Mouse (Mus musculus) testis, postnatal 14 days (tissue): ENCODE data around the gene Tcam1.

ENCODE experiments used
- DNase-seq: peaks from one replicate; pipeline ENCODE4 v3.0.0; 2021; ENCODE audit warnings: low spot score

The Tcam1 gene

GRCm38 (mm10) chr11:106273811-106274210 lies 2.7 kb upstream of the Tcam1 start:
- DNase-seq = no peak

GRCm38 (mm10) chr11:106274374-106274773 lies 2.1 kb upstream of the Tcam1 start:
- DNase-seq = no peak

- peak; percentile 87 for DNase-seq
These were observed 1.5 kb upstream of the Tcam1 start for GRCm38 (mm10) chr11:106274971-106275411.

- DNase-seq = no peak
These were observed 6.0 kb downstream of the Tcam1 start for GRCm38 (mm10) chr11:106282452-106282851.

DNA sequence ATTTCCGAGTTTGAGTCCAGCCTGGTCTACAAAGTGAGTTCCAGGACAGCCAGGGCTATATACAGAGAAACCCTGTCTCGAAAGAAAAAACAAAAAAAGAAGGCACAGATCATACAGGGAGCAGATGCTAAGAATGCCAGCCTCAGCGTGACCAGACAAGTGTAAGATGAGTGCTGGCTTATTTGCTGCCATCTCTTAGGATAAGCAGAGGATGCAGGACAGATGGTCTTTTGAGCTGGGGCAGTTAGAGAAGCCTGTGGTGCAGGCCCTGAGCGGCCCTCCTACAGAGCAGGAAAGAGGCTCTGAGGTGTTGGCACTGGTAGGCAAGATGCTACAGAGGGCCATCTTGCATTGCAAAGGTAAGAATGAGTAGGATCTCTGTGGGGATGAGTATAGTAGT lies 6.9 kb downstream of the Tcam1 start:
- DNase-seq = no peak

GRCm38 (mm10) chr11:106284126-106284525 lies 7.7 kb downstream of the Tcam1 start:
- DNase-seq = no peak

DNA sequence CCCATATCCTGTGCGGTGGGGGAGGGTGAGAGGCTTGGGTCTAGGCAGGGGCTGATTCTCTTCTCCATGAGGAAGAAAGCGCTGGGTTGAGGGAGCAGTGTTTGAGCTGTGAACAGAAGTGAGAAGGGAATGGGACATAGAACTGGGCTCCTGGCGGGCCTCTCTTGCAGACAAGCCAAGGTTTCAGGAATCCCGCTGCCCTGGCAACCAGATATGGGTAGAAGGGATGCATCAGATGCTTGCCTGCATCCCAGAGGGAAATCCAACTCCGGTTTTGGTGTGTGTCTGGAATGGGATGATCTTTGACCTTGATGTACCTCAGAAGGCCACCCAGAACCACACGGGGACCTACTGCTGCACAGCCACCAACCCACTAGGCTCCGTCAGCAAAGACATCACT lies 9.7 kb downstream of the Tcam1 start:
- no peak for DNase-seq

GRCm38 (mm10) chr11:106286987-106287386 lies 10.5 kb downstream of the Tcam1 start:
- DNase-seq = no peak

DNA sequence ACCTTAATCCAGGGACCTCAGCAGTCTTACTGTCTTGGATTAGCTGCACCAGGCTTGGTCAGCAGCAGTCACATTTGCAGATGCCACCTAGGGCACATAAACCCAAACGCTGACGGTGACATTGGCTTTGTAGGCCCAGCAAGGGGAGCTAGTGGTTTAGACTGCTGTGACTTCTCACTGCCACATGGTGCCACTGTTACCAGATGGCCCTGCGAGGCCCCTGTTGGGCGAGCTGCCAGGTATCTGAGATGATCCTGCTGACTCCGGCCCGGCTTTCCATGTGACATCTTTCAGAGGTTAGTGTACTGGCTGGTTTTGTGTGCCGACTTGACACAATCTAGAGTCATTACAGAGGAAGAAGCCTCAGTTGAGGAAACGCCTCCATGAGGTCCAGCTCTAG lies 12.9 kb downstream of the Tcam1 start:
- no peak for DNase-seq

DNA sequence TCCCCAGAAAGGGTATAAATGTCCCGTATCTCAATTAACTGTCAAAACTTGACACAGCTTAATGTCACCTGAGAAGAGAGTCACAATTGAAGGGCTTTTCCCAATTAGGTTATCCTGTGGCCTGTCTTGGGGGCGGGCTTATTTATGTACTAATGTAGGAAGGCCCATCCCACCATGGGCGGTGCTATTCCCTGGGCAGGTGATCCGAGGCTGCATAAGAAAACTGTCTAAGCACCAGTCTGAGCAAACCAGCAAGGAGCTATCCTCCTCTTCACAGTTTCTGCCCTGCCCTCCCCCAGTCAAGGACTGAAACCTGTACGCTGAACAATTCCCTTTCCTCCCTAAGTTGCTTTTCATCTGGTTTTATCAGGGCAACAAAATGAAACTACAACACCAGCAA lies 13.9 kb downstream of the Tcam1 start:
- DNase-seq = no peak

DNA sequence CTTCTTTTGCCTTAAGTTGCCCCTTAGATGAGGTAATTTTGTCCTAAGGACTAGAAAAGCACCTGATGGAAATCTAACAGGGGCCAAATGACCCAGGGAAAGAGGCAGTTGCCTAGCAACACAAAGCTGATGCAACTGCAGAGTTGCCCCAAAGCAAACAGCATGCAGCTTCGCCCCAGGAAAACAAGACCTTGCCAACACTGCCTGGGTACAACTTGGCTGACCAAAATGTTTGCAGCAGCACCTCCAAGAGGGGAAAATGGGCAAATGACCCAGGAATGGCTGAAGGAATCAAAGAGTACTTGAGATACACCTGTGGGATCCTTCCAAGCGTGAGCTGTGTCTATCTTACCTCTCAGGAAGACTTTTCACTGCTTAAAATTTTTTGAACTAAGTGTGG lies 15.4 kb downstream of the Tcam1 start:
- DNase-seq = no peak

- no peak for DNase-seq
These were observed 25.3 kb downstream of the Tcam1 start, which contains the start of gene Gh for GRCm38 (mm10) chr11:106301765-106302164. Gene Gh (minus strand): TSS chr11:106301865.

GRCm38 (mm10) chr11:106302634-106303033 lies 26.2 kb downstream of the Tcam1 start:
- no peak for DNase-seq

DNA sequence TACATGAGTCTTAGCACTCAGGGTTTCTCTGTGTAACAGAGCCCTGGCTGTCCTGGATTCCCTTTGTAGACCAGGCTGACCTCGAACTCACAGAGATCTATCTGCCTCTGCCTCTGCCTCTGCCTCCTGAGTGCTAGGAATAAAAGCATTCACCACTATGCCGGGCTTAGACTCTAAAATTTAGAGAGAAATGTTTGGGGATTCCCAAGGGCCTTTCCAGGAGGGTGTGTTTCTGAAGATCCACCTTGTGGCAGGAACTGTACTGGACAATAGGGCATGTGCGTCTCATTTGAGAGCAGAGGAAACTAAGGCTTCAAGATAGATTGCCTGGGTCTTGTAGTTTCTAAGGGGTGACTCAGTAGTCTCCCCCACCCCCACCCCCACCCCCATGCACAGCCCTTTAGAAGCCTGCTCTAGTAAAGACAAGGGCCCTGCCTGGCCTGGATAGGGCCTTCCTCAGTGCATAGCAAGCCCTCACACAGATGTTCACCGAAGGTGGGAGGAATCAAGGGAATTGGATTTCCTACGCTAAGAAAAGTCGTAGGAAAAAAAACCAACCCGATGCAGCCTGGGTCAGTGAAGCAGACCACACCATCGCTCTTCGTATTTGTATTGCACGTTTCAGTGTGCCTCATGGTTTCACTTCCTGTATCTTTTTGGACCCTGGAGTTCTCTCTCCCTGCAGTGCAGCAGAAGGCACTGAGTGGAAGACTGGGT lies 29.0 kb downstream of the Tcam1 start:
- no peak for DNase-seq

DNA sequence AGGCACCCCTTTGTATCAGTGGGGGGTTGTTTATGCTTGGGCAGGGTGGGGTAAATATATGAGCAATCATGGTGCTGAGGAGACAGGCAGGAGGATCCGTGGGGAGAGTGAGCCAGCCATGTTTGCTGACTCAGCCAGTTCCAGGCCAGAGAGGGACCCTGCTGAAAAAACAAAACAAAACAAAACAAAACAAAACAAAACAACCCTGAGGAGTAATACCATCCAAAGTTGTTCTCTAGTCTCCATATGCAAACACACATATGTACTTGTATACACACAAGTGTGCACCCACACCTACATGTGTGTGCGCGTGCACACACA lies 29.6 kb downstream of the Tcam1 start:
- no peak for DNase-seq

DNA sequence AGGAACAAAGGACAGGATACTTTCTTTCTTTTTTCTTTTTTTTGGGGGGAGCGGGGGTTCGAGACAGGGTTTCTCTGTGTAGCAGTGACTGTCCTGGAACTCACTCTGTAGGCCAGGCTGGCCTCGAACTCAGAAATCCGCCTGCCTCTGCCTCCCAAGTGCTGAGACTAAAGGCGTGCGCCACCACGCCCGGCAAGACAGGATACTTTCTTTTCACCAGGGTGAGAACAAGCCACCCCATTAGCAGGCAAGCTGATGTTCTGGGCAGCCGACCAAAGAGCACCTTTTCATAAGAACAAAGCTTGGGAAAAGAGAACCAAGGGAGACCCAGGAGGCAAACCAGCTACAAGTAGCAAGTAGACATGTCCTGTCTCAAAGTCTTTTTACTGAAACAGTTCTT lies 30.3 kb downstream of the Tcam1 start:
- DNase-seq = peak; percentile 39

- DNase-seq = no peak
These were observed 31.0 kb downstream of the Tcam1 start for GRCm38 (mm10) chr11:106307432-106307831.

DNA sequence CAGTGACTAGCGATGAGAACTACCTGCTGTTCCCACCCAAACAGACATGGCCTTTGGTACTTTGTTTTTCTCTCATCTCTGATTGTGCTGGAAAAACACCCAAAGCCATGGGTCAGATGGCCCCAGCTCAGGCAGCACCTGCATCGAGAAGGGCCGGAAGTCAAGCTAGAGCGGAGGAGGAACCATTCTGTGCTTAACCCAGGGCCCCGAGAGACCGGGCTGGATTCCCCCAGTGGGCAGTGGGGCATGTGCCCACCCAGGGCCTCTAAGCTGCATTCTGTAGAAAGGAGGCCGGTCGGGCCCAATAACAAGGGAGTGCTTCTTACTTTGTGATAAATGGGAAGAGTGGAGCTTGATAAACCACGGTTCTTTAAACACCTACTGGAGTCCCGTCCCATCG lies 31.7 kb downstream of the Tcam1 start:
- no peak for DNase-seq

DNA sequence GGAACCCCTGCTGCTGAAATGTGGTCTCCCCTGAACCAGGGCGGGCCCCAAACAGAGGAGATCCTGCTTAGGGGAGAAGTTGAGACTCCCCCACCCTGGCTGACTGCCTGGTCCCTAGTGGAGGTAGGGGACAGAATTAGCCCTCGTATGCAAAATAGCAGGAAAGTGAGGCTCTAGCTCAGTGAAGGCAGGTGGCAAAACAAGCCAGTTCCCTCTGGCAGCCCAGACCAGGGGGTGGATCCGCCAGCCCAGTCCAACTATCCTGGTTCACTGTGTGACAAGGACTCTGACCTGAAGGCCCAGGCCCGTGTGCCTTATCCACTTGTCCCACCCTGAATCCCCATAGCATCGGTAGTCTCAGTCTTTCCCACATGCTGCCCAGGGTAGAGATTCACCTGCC lies 33.7 kb downstream of the Tcam1 start:
- DNase-seq = no peak

GRCm38 (mm10) chr11:106313533-106313932 lies 37.1 kb downstream of the Tcam1 start:
- DNase-seq = no peak

- DNase-seq = no peak
These were observed 37.9 kb downstream of the Tcam1 start, which contains the start of gene Cd79b for GRCm38 (mm10) chr11:106314333-106314812. Gene Cd79b (minus strand): TSS chr11:106314762.

- DNase-seq = no peak
These were observed 39.9 kb downstream of the Tcam1 start for GRCm38 (mm10) chr11:106316416-106316815.

DNA sequence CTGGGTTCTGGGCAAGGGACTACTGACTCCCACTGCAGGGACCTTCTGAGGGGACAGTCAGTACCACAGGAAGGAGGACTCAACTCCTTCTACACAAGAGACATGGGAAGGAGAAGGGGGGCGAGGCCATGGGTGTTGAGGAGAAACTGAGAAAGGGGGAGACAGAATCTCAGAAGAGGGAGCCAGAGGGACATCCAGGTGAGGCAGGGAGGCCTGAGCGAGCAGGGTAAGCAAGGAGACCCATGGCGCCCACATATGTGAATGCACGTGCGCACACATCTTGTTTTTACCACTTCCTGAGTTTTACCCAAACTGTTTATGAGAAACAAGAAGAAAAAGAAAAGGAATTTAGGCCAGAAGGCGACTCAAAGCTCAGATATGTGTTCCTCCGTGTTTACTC lies 41.3 kb downstream of the Tcam1 start:
- no peak for DNase-seq
